Mouse (Mus musculus) skeletal muscle tissue, postnatal 0 days (tissue): ENCODE data around the gene Tmco5b. TPM values are rescaled to one million over a fixed set of nuclear protein-coding genes. Genes with fewer than 3 reads are reported as not detected.

Experiments used
- polyA plus RNA-seq: library from polyadenylated mRNA; unstranded; fragments of >200 nt; fragmentation: Nextera tagmentation; extraction: Ambion mirVana; gene quantifications from 2 replicates; pipeline ENCODE4 v1.2.1, GENCODE M21; 2015

Tmco5b gene
- polyA plus RNA-seq, result 0.17 TPM in 1 of 2 replicates, not detected in the other

GRCm38 (mm10) chr2:113285432-113285831, at the start of gene Tmco5b:
Gene Tmco5b, plus strand, starts transcription at chr2:113285732.

Other genes with a start within 250 kb of the Tmco5b start
- gene Ryr3, start 68.6 kb upstream of the Tmco5b start, polyA plus RNA-seq, result 7.0 and 10.6 TPM in 2 replicates
- gene Fmn1, start 42.0 kb downstream of the Tmco5b start, polyA plus RNA-seq, result 0.55 and 0.67 TPM in 2 replicates